Mouse (Mus musculus): Measurements from ENCODE around the gene Caly. TPM values are rescaled to one million over a fixed set of nuclear protein-coding genes. Genes with fewer than 3 reads are reported as not detected.
A peak's percentile ranks its signal among the peaks of the same experiment; 100 is the strongest.

The Caly gene
- polyA plus RNA-seq, 1 experiment from 2014 or later = 0.52 TPM

DNA sequence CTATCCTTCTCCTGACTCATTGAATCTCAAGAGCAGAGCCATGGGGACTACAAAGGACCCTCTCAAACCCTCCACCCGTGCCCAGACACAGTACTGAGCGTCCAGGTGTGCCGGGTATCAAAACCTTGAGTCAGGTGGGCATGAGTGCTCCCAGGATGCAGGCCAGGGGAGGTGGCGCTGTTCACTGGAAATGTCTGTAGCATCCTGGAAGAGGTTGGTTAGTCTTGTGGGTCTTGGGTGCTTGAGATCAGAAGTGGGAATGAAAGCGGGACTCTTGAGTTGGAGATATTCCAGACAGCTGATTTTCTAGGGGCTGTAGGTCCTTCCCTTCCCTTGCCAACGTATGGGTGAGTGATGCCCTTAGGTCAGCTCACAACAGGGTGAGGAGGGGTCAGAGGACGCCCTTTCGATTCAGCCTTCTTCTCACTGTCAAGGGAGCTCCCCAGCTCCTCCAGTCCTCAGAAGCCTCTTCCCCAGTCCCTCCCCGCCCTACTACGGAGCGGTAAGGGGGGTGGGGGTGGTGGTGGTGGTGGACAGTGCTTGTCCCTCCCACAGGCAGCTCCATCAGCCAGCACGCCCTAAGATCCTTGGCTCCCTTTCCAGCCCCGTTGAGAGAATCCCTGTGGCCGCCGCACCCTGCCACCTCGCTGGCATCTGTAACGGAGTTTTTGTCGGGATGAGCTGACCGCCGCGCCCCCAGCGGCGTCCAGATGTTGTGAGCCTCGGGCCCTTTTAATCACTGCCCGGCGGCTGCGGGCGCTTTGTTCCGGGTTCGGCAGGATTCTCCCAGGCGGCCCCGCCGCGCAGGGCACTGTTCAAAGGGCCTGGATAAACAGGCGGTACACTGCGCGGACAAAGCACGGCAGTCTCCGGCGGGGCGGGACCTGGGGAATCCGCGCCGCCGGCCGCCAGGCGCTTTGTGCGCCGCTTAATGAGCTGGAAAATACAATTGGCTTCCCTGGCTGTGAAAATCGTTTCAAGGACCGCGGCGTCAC lies 24.6 kb downstream of the Caly start:
- Histone ChIP-seq H3K4me3 (ENCODE audit: low read depth, low read length) (peak overlapping the region; percentile 46), H3K4me1 (replicated peaks; ENCODE audit: control insufficient read depth, insufficient read depth, low read length) (no peaks in the 10 kb centered on the region; the same call in 1 of the 2 replicates), H3K27me3 (replicated peaks; ENCODE audit: control insufficient read depth, insufficient read depth, low read length) (peaks cover 84% of the 10 kb centered on the region), H3K9ac (ENCODE audit: low read depth, low read length) (no peak overlapping the region), H3K36me3 (ENCODE audit: control insufficient read depth, insufficient read depth, low read length) (no peaks in the 10 kb centered on the region), H3K4me2 (peak overlapping the region; percentile 58), H3K27ac (ENCODE audit: low read depth, low read length) (no peak overlapping the region), H3K9me3 (ENCODE audit: control insufficient read depth, low read length) (no peaks in the 10 kb centered on the region)
- 4% methylated on average over 53 of the region's 53 CpGs for WGBS
- no peak for ATAC-seq (replicated peaks; ENCODE audit: low FRiP score)
- peak; percentile 59 for DNase-seq (ENCODE audit: low spot score)

DNA sequence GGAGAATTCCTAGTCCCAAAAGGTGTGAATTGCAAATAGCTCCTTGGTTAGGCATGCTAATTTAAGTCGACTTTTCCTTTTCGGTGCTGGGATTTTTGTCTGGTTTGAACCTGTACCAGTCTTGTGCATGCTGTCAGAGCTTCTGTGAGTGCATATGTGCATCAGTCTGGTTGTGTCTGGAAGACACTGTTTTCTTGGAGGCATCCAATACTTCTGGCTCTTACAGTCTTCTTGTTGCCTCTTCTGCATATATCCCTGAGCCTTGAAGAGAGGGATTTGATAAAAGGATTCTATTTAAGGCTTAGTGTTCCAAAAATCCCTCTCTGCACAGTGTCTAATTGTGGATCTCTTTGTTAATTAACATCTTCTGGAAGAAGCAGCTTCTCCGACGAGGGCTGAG lies 28.2 kb downstream of the Caly start:
- no peak overlapping the region for H3K27ac ChIP-seq (ENCODE audit: low read depth, low read length)
- ATAC-seq (replicated peaks; ENCODE audit: low FRiP score) = no peak
- WGBS = 65% methylated on average over 4 of the region's 4 CpGs
- DNase-seq (ENCODE audit: low spot score) = no peak
- no peaks in the 10 kb centered on the region for H3K36me3 ChIP-seq (ENCODE audit: control insufficient read depth, insufficient read depth, low read length)
- H3K4me2 ChIP-seq = no peak overlapping the region
- 0 out of 2 replicates have a peak, but pooled peaks cover 1% of the 10 kb centered on the region for H3K4me1 ChIP-seq (replicated peaks; ENCODE audit: control insufficient read depth, insufficient read depth, low read length)
- no peaks in the 10 kb centered on the region for H3K9me3 ChIP-seq (ENCODE audit: control insufficient read depth, low read length)
- no peak overlapping the region for H3K4me3 ChIP-seq (ENCODE audit: low read depth, low read length)
- H3K9ac ChIP-seq (ENCODE audit: low read depth, low read length) = no peak overlapping the region
- H3K27me3 ChIP-seq (replicated peaks; ENCODE audit: control insufficient read depth, insufficient read depth, low read length) = peaks cover 82% of the 10 kb centered on the region

DNA sequence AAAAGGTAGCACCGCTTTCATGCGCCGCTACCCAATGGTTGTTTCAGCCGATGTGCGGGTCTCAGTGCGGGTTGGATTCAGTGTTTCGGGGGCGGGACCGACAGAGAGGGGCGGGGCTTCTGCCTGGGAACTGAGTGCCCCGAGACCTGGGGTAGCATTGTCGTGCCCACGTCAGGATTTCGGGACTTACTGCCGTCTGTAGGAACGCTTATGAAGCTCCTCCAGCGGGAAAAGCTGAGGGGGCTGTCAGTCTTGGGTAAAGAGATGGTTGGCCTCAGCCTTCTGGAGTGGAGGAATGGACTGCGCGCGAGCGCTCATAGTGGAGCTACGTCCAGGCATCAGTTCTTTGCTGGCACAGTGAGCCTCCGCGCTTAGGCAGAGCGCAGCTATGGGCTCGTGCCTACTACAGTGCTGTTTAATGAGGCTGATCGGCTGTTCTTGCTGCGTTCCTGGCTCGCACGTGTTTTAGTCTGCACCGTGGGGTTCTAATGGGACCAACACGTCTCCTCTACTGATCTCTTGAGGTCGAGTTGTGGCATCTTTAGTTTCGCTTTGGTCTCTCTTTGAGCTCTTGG lies 33.1 kb downstream of the Caly start:
- Histone ChIP-seq H3K4me3 (ENCODE audit: low read depth, low read length) (peak overlapping the region; percentile 43), H3K27me3 (replicated peaks; ENCODE audit: control insufficient read depth, insufficient read depth, low read length) (peaks cover 86% of the 10 kb centered on the region), H3K4me1 (replicated peaks; ENCODE audit: control insufficient read depth, insufficient read depth, low read length) (peaks cover 4% of the 10 kb centered on the region; the same call in 1 of the 2 replicates), H3K9ac (ENCODE audit: low read depth, low read length) (no peak overlapping the region), H3K27ac (ENCODE audit: low read depth, low read length) (no peak overlapping the region), H3K4me2 (peak overlapping the region; percentile 66), H3K36me3 (ENCODE audit: control insufficient read depth, insufficient read depth, low read length) (no peaks in the 10 kb centered on the region), H3K9me3 (ENCODE audit: control insufficient read depth, low read length) (no peaks in the 10 kb centered on the region)
- ATAC-seq (replicated peaks; ENCODE audit: low FRiP score) (peak; percentile 33; the same call in 1 of the 2 replicates), DNase-seq (ENCODE audit: low spot score) (peak; percentile 41)
- WGBS = 2% methylated on average over 34 of the region's 34 CpGs

DNA sequence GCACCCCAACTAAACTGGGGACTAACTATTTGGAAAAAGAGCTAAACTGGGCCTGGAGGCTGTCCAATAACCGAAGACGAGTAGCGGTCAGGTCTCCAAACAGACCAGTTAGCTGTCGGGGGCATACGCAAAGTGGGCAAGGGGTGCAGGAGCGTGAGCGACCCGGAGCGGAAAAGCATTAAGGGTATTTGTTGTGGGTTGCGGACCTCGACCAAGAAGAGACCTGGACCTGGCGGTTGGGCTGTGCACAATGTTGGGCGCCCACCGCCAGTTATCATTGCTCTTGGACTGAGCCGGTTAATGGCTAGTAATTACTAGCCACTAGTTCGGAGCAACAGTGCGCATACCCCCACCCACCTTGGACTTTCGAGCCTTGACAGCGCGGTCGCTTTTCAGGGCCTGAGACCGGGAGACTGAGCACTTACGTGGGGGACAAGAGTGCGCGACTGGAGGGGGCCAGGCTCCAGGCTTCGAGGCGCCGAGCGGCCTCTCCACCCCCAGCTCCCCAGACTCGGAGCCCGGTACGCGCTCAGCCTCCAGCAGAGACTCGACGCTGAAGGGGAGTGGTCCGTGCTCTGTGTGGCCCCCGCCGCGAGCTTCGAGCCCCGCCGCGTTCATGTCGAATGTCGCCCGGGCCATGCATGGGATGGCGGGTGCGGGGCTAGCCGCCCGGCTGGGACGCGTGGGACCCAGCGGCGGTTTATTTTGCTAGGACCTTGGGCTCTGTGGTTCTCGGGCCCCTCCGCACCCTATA lies 33.8 kb downstream of the Caly start, which contains the start of gene Msx3:
Gene Msx3, minus strand, starts transcription at position 729 of the 754 bp plus-strand sequence.
- Histone ChIP-seq H3K9me3 (ENCODE audit: control insufficient read depth, low read length) (no peaks in the 10 kb centered on the region), H3K9ac (ENCODE audit: low read depth, low read length) (no peak within 1 kb of the TSS), H3K4me2 (peak within 1 kb of the TSS; percentile 66), H3K4me1 (replicated peaks; ENCODE audit: control insufficient read depth, insufficient read depth, low read length) (peaks cover 4% of the 10 kb centered on the region; the same call in 1 of the 2 replicates), H3K4me3 (ENCODE audit: low read depth, low read length) (peak within 1 kb of the TSS; percentile 43), H3K36me3 (ENCODE audit: control insufficient read depth, insufficient read depth, low read length) (no peaks in the 10 kb centered on the region), H3K27me3 (replicated peaks; ENCODE audit: control insufficient read depth, insufficient read depth, low read length) (peaks cover 86% of the 10 kb centered on the region), H3K27ac (ENCODE audit: low read depth, low read length) (no peak within 1 kb of the TSS)
- DNase-seq (ENCODE audit: low spot score) (no peak), ATAC-seq (replicated peaks; ENCODE audit: low FRiP score) (0 out of 2 replicates have a peak, but pooled peaks have one; percentile 29)
- WGBS = 3% methylated on average over 56 of the region's 56 CpGs

DNA sequence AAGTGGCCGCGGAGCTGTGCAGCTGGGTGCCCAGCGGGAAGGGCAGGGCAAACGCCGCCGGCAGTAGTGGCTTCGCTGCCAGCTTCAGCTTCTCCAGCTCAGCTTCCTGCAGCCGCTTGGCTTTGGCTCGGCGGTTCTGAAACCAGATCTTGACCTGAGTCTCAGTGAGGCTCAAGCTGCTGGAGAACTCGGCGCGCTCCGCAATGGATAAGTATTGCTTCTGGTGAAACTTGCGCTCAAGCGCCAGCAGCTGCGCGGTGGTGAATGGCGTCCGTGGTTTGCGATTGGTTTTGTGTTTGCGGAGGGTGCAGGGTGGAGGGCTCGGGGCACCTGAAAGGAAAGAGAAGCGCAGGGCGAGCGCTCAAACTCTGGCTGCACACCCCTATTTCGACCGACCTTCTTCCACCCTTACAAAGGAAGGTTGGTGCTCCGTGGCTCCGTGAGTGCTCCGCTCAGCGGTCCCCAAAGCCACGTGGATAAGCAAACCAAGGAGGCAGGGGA lies 34.5 kb downstream of the Caly start:
- peaks cover 4% of the 10 kb centered on the region; the same call in 1 of the 2 replicates for H3K4me1 ChIP-seq (replicated peaks; ENCODE audit: control insufficient read depth, insufficient read depth, low read length)
- H3K9me3 ChIP-seq (ENCODE audit: control insufficient read depth, low read length) = no peaks in the 10 kb centered on the region
- WGBS = 2% methylated on average over 33 of the region's 33 CpGs
- H3K4me2 ChIP-seq = peak overlapping the region; percentile 66
- no peak overlapping the region for H3K27ac ChIP-seq (ENCODE audit: low read depth, low read length)
- H3K36me3 ChIP-seq (ENCODE audit: control insufficient read depth, insufficient read depth, low read length) = no peaks in the 10 kb centered on the region
- DNase-seq (ENCODE audit: low spot score) = peak; percentile 45
- peak overlapping the region; percentile 23 for H3K4me3 ChIP-seq (ENCODE audit: low read depth, low read length)
- H3K9ac ChIP-seq (ENCODE audit: low read depth, low read length) = no peak overlapping the region
- peaks cover 79% of the 10 kb centered on the region for H3K27me3 ChIP-seq (replicated peaks; ENCODE audit: control insufficient read depth, insufficient read depth, low read length)
- ATAC-seq (replicated peaks; ENCODE audit: low FRiP score) = no peak

DNA sequence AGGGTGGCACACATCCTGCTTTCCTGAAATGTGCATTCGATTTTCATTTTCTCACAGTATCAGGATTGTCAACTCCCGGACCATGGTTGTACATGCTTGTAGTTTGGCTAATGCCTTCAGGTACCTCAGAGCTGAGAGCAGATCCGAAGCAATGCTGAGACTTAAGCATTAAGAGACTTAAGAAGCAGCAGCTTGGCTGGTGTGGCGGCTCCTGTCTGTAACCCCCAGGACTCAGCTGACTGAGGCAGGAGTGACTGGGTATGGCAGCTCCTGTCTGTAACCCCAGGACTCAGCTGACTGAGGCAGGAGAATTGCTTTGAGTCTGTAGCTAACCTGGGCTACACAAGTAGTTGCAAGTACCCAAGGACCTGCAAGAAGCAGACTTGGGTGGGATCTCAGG lies 36.8 kb downstream of the Caly start:
- Histone ChIP-seq H3K36me3 (ENCODE audit: control insufficient read depth, insufficient read depth, low read length) (no peaks in the 10 kb centered on the region), H3K27me3 (replicated peaks; ENCODE audit: control insufficient read depth, insufficient read depth, low read length) (peaks cover 58% of the 10 kb centered on the region), H3K27ac (ENCODE audit: low read depth, low read length) (no peak overlapping the region), H3K4me2 (no peak overlapping the region), H3K4me3 (ENCODE audit: low read depth, low read length) (no peak overlapping the region), H3K4me1 (replicated peaks; ENCODE audit: control insufficient read depth, insufficient read depth, low read length) (peaks cover 4% of the 10 kb centered on the region; the same call in 1 of the 2 replicates), H3K9ac (ENCODE audit: low read depth, low read length) (no peak overlapping the region), H3K9me3 (ENCODE audit: control insufficient read depth, low read length) (no peaks in the 10 kb centered on the region)
- DNase-seq (ENCODE audit: low spot score) = no peak
- no peak for ATAC-seq (replicated peaks; ENCODE audit: low FRiP score)
- 62% methylated on average over 4 of the region's 4 CpGs for WGBS

DNA sequence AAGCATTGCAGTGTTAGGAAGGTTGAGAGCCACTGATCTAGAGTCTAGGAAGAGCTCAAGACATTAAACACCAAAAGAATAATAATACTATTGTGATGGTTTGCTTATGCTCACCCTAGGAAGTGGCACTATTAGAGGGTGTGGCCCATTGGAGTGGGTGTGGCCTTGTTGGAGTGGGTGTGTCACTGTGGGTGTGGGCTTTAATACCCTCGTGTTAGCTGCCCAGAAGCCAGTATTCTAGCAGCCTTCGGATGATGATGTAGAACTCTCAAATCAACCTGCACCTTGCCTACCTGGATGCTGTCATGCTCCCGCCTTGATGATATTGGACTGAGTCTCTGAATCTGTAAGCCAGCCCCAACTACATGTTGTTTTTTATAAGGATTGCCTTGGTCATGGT lies 39.6 kb downstream of the Caly start:
- no peaks in the 10 kb centered on the region for H3K9me3 ChIP-seq (ENCODE audit: control insufficient read depth, low read length)
- no peak overlapping the region for H3K4me3 ChIP-seq (ENCODE audit: low read depth, low read length)
- H3K36me3 ChIP-seq (ENCODE audit: control insufficient read depth, insufficient read depth, low read length) = 0 out of 2 replicates have a peak, but pooled peaks cover 2% of the 10 kb centered on the region
- DNase-seq (ENCODE audit: low spot score) (no peak), ATAC-seq (replicated peaks; ENCODE audit: low FRiP score) (0 out of 2 replicates have a peak, but pooled peaks have one; percentile 44)
- peaks cover 30% of the 10 kb centered on the region for H3K27me3 ChIP-seq (replicated peaks; ENCODE audit: control insufficient read depth, insufficient read depth, low read length)
- no peak overlapping the region for H3K9ac ChIP-seq (ENCODE audit: low read depth, low read length)
- WGBS = 69% methylated on average over 3 of the region's 3 CpGs
- H3K4me2 ChIP-seq = no peak overlapping the region
- no peak overlapping the region for H3K27ac ChIP-seq (ENCODE audit: low read depth, low read length)
- no peaks in the 10 kb centered on the region for H3K4me1 ChIP-seq (replicated peaks; ENCODE audit: control insufficient read depth, insufficient read depth, low read length)

DNA sequence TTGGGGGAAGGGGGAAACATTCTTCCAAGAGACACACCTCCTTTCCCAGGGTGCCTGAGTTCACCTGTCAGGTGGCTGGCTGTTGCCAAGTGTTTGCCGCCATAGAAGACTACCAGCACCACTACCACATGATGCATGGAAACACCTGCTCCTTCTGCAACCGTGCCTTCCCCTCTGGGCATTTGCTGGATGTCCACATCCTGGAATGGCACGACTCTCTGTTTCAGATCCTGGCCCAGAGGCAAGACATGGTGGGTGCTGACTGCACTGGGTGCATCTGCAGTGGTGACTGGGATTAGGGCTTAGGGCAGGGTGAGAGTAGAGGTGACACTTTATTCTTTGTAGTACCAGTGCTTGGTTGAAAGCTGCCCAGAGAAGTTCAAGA lies 45.2 kb downstream of the Caly start:
- H3K4me2 ChIP-seq = peak overlapping the region; percentile 87

More for the DNA sequence above, 45.2 kb downstream of the Caly start:
- Histone ChIP-seq H3K4me3 (ENCODE audit: low read depth, low read length) (peak overlapping the region; percentile 90), H3K4me1 (replicated peaks; ENCODE audit: control insufficient read depth, insufficient read depth, low read length) (peaks cover 8% of the 10 kb centered on the region; the same call in 1 of the 2 replicates), H3K36me3 (ENCODE audit: control insufficient read depth, insufficient read depth, low read length) (peaks cover 12% of the 10 kb centered on the region; the same call in 1 of the 2 replicates), H3K27me3 (replicated peaks; ENCODE audit: control insufficient read depth, insufficient read depth, low read length) (no peaks in the 10 kb centered on the region), H3K9me3 (ENCODE audit: control insufficient read depth, low read length) (no peaks in the 10 kb centered on the region), H3K27ac (ENCODE audit: low read depth, low read length) (no peak overlapping the region), H3K9ac (ENCODE audit: low read depth, low read length) (peak overlapping the region; percentile 89; the same call in 1 of the 2 replicates)
- ATAC-seq (replicated peaks; ENCODE audit: low FRiP score) (no peak), DNase-seq (ENCODE audit: low spot score) (no peak)
- WGBS = 58% methylated on average over 3 of the region's 3 CpGs

All from liver, embryonic 11.5 days (tissue).